Mouse (Mus musculus): ENCODE results near the gene Ifna15. TPM values are rescaled to one million over a fixed set of nuclear protein-coding genes. Genes with fewer than 3 reads are reported as not detected.

Gene Ifna15
- polyA plus RNA-seq, 1 experiment from 2014 or later: not detected

DNA sequence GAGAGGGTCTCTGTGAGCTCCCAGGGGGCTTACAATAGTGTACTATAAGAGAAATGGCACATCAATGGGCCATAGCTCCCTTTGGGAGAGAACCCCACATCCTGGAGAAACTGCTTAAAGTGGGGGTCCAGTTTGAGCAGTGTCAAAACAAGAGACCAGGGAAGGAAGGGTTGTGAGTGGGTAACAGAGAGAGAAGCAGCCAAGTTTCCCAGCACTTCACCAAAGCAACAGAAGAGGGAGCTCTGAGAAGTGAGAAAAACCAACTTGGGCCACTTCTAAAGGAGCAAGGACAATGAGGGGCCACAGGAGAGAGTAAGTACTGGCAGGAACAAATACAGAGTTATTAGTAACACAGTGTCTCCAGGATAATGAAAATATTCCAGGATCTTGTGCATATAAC is 34.8 kb downstream of the Ifna15 start:
- no peak for DNase-seq (ENCODE audit: low spot score)
- H3K36me3 ChIP-seq (ENCODE audit: control insufficient read depth, insufficient read depth, low read length): no peaks in the 10 kb centered on the region
- H3K9me3 ChIP-seq (ENCODE audit: control insufficient read depth, low read length): no peaks in the 10 kb centered on the region
- ATAC-seq (replicated peaks; ENCODE audit: low FRiP score, low TSS enrichment, low read depth): no peak
- no peak overlapping the region for H3K9ac ChIP-seq (ENCODE audit: low read length)
- no peak overlapping the region for H3K4me3 ChIP-seq (ENCODE audit: low read depth, low read length)
- H3K27me3 ChIP-seq (replicated peaks; ENCODE audit: control insufficient read depth, insufficient read depth, low read length): no peaks in the 10 kb centered on the region
- H3K4me1 ChIP-seq (replicated peaks; ENCODE audit: control insufficient read depth, insufficient read depth, low read length): no peaks in the 10 kb centered on the region
- H3K27ac ChIP-seq (ENCODE audit: low read depth): no peak overlapping the region
- H3K4me2 ChIP-seq (ENCODE audit: low read length): no peak overlapping the region

DNA sequence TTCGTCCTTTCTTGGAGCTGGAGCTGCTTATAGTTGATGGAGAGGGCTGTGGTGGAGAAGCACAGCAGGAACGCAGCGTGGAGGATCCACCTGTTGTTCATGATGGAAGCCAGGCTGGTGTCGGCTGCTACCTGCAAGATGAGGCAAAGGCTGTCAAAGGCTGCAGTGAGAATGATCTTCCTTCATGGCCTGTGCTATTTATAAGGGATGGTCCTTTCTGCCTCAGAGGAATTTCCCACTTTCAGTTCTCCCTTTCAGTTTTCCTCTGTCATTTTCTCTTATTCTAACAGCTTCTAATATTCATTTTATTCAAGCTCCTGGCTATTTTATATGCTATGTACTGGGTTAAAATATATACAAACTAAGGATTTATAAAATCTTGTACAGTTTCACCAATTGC is 35.4 kb downstream of the Ifna15 start, which contains the start of gene Ifnb1:
Ifnb1 (minus strand) TSS at position 101 of the 400 bp plus-strand sequence.
- Histone ChIP-seq H3K27ac (ENCODE audit: low read depth) (no peak within 1 kb of the TSS), H3K4me1 (replicated peaks; ENCODE audit: control insufficient read depth, insufficient read depth, low read length) (no peaks in the 10 kb centered on the region), H3K27me3 (replicated peaks; ENCODE audit: control insufficient read depth, insufficient read depth, low read length) (no peaks in the 10 kb centered on the region), H3K4me3 (ENCODE audit: low read depth, low read length) (no peak within 1 kb of the TSS), H3K4me2 (ENCODE audit: low read length) (no peak within 1 kb of the TSS), H3K9me3 (ENCODE audit: control insufficient read depth, low read length) (no peaks in the 10 kb centered on the region), H3K36me3 (ENCODE audit: control insufficient read depth, insufficient read depth, low read length) (no peaks in the 10 kb centered on the region), H3K9ac (ENCODE audit: low read length) (no peak within 1 kb of the TSS)
- DNase-seq (ENCODE audit: low spot score) (no peak), ATAC-seq (replicated peaks; ENCODE audit: low FRiP score, low TSS enrichment, low read depth) (no peak)
- 74% methylated on average over 4 of the region's 4 CpGs for WGBS

DNA sequence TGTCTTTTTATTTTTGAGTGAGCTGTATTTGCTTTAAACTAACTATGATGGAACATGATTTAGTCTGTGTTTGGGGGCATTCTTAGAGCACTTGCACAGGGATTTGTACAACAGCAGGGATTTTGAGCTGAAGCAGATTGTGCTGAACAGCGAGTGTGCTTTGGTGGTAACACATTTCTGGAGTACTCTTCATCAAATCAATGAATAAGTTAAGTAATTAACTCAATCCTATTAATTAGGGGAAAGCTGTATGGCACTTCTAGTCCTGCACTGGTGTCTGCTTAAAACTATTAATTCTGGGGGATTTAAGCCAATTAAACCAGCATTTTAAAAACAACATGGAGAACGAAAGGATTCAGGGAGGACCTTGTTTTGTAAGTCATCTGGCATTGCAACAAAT is 40.1 kb downstream of the Ifna15 start:
- no peaks in the 10 kb centered on the region for H3K36me3 ChIP-seq (ENCODE audit: control insufficient read depth, insufficient read depth, low read length)
- H3K4me3 ChIP-seq (ENCODE audit: low read depth, low read length): no peak overlapping the region
- no peak overlapping the region for H3K9ac ChIP-seq (ENCODE audit: low read length)
- no peak overlapping the region for H3K4me2 ChIP-seq (ENCODE audit: low read length)
- no peaks in the 10 kb centered on the region for H3K9me3 ChIP-seq (ENCODE audit: control insufficient read depth, low read length)
- no peak for ATAC-seq (replicated peaks; ENCODE audit: low FRiP score, low TSS enrichment, low read depth)
- whole genome bisulfite sequencing: 81% methylated on average over 2 of the region's 2 CpGs
- no peaks in the 10 kb centered on the region for H3K4me1 ChIP-seq (replicated peaks; ENCODE audit: control insufficient read depth, insufficient read depth, low read length)
- H3K27me3 ChIP-seq (replicated peaks; ENCODE audit: control insufficient read depth, insufficient read depth, low read length): no peaks in the 10 kb centered on the region
- no peak overlapping the region for H3K27ac ChIP-seq (ENCODE audit: low read depth)
- DNase-seq (ENCODE audit: low spot score): no peak

DNA sequence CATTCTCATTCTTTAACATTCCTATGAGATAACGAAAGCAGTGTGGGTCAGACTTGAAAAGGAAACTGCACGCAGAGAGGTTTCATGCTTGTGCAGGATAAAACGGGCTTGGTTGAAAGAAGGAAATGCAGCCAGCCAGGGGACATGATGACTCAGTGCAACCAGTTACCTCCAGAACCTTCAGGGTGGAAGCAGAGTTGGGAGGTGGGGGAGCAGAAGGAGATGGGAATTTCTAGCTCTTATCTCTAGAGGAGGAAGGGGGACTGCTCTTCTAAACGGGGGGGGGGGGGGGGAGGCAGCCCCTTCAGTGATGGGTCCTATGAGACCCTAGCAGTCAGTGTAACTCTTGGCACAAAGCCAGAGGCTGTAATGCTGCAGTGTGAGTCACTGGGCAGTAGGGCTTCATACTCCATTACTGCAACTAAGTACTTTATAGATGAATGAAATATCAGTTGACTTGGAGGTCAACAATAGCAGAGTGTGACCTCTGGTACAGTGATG is 42.3 kb downstream of the Ifna15 start:
- H3K27me3 ChIP-seq (replicated peaks; ENCODE audit: control insufficient read depth, insufficient read depth, low read length): no peaks in the 10 kb centered on the region
- 0 out of 2 replicates have a peak overlapping the region, but pooled peaks have one; percentile 27 for H3K27ac ChIP-seq (ENCODE audit: low read depth)
- H3K4me3 ChIP-seq (ENCODE audit: low read depth, low read length): no peak overlapping the region
- no peaks in the 10 kb centered on the region for H3K9me3 ChIP-seq (ENCODE audit: control insufficient read depth, low read length)
- H3K9ac ChIP-seq (ENCODE audit: low read length): no peak overlapping the region
- WGBS: 25% methylated on average over 4 of the region's 4 CpGs
- H3K4me1 ChIP-seq (replicated peaks; ENCODE audit: control insufficient read depth, insufficient read depth, low read length): no peaks in the 10 kb centered on the region
- H3K36me3 ChIP-seq (ENCODE audit: control insufficient read depth, insufficient read depth, low read length): no peaks in the 10 kb centered on the region
- ATAC-seq (replicated peaks; ENCODE audit: low FRiP score, low TSS enrichment, low read depth) (peak; percentile 75), DNase-seq (ENCODE audit: low spot score) (peak; percentile 57)
- H3K4me2 ChIP-seq (ENCODE audit: low read length): peak overlapping the region; percentile 20

DNA sequence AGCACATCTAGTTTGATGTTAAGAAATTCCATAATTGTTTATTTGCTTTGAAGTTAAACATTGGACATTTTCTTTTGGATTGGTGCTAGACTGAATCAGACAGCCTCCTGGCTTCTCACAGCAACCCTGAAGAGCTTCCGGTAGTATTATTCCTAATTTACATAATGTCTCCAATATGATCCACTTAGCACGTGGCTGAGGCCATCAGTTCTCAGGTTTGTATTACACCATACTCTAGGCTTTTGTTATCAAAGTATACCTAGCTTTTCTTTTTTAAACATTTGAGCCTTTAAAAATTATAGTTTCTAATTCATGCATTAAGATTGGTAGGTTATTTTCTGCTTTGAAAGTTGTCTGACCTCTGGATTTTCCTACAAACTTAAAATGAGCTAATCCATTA is 42.8 kb downstream of the Ifna15 start:
- Histone ChIP-seq H3K27me3 (replicated peaks; ENCODE audit: control insufficient read depth, insufficient read depth, low read length) (no peaks in the 10 kb centered on the region), H3K36me3 (ENCODE audit: control insufficient read depth, insufficient read depth, low read length) (no peaks in the 10 kb centered on the region), H3K9ac (ENCODE audit: low read length) (no peak overlapping the region), H3K9me3 (ENCODE audit: control insufficient read depth, low read length) (no peaks in the 10 kb centered on the region), H3K4me2 (ENCODE audit: low read length) (peak overlapping the region; percentile 20), H3K27ac (ENCODE audit: low read depth) (0 out of 2 replicates have a peak overlapping the region, but pooled peaks have one; percentile 27), H3K4me3 (ENCODE audit: low read depth, low read length) (no peak overlapping the region), H3K4me1 (replicated peaks; ENCODE audit: control insufficient read depth, insufficient read depth, low read length) (no peaks in the 10 kb centered on the region)
- WGBS: 60% methylated on average over 2 of the region's 2 CpGs
- no peak for ATAC-seq (replicated peaks; ENCODE audit: low FRiP score, low TSS enrichment, low read depth)
- DNase-seq (ENCODE audit: low spot score): no peak

DNA sequence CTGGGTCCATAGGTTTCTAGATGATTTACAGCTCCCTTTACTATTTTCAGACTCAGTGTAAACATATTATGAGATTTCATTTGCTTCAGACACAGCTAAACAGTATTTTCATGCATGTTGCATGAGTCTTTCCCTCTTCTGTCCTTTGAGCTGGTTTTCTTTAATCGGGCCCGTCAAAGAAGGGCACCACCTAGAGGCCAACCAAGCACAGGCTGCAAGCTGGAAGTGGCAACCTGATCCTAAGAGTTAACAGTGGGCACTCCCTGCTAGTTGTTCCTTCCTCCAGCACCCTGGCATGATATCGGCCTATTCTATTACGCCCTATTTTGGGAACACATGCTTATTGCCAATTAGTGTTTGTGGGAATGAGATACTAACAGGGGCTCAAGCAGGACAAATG is 43.6 kb downstream of the Ifna15 start:
- Histone ChIP-seq H3K9ac (ENCODE audit: low read length) (no peak overlapping the region), H3K4me2 (ENCODE audit: low read length) (no peak overlapping the region), H3K27ac (ENCODE audit: low read depth) (no peak overlapping the region), H3K36me3 (ENCODE audit: control insufficient read depth, insufficient read depth, low read length) (no peaks in the 10 kb centered on the region), H3K27me3 (replicated peaks; ENCODE audit: control insufficient read depth, insufficient read depth, low read length) (no peaks in the 10 kb centered on the region), H3K4me3 (ENCODE audit: low read depth, low read length) (no peak overlapping the region), H3K4me1 (replicated peaks; ENCODE audit: control insufficient read depth, insufficient read depth, low read length) (no peaks in the 10 kb centered on the region), H3K9me3 (ENCODE audit: control insufficient read depth, low read length) (no peaks in the 10 kb centered on the region)
- no peak for DNase-seq (ENCODE audit: low spot score)
- no peak for ATAC-seq (replicated peaks; ENCODE audit: low FRiP score, low TSS enrichment, low read depth)
- WGBS: 46% methylated on average over 4 of the region's 4 CpGs

DNA sequence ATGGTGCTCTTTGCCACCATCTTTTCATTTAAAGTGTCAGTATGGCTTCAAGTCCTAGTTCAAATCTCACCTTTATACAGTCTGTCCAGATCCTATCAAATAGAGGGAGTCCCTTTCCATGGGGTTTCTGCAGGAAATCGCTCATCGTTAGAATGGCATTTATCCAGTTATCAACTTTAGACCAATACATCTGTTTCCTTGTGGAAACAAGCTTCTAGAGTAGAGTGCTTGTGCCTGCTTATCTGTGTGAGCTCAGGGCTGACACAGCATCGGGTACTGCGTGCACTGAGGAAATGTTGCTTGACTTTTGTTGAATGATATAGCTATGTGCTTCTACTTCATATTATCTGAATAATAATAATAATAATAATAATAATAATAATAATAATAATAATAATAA is 44.3 kb downstream of the Ifna15 start:
- Histone ChIP-seq H3K4me3 (ENCODE audit: low read depth, low read length) (no peak overlapping the region), H3K9me3 (ENCODE audit: control insufficient read depth, low read length) (no peaks in the 10 kb centered on the region), H3K4me1 (replicated peaks; ENCODE audit: control insufficient read depth, insufficient read depth, low read length) (no peaks in the 10 kb centered on the region), H3K27me3 (replicated peaks; ENCODE audit: control insufficient read depth, insufficient read depth, low read length) (no peaks in the 10 kb centered on the region), H3K36me3 (ENCODE audit: control insufficient read depth, insufficient read depth, low read length) (no peaks in the 10 kb centered on the region), H3K4me2 (ENCODE audit: low read length) (no peak overlapping the region), H3K9ac (ENCODE audit: low read length) (no peak overlapping the region), H3K27ac (ENCODE audit: low read depth) (no peak overlapping the region)
- WGBS: 94% methylated on average over 4 of the region's 4 CpGs
- ATAC-seq (replicated peaks; ENCODE audit: low FRiP score, low TSS enrichment, low read depth) (no peak), DNase-seq (ENCODE audit: low spot score) (no peak)

Other genes with a start within 250 kb of the Ifna15 start
- gene Hacd4, start 119.3 kb downstream of the Ifna15 start, polyA plus RNA-seq (2014; fragmentation: Nextera tagmentation; extraction: Ambion mirVana): 16.7 and 19.4 TPM in 2 replicates
- not detected in 2 replicates for gene Ifnb1, start 35.5 kb downstream of the Ifna15 start, polyA plus RNA-seq (2014; fragmentation: Nextera tagmentation; extraction: Ambion mirVana)
- not detected in 2 replicates for gene Ifna14, start 13.6 kb upstream of the Ifna15 start, polyA plus RNA-seq (2014; fragmentation: Nextera tagmentation; extraction: Ambion mirVana)
- gene Ifna9, start 34.1 kb upstream of the Ifna15 start, polyA plus RNA-seq (2014; fragmentation: Nextera tagmentation; extraction: Ambion mirVana): not detected in 2 replicates
- gene Ifna12, start 45.1 kb upstream of the Ifna15 start, polyA plus RNA-seq (2014; fragmentation: Nextera tagmentation; extraction: Ambion mirVana): not detected in 2 replicates
- not detected in 2 replicates for gene C87499, start 76.2 kb upstream of the Ifna15 start, polyA plus RNA-seq (2014; fragmentation: Nextera tagmentation; extraction: Ambion mirVana)
- gene Ifna13, start 86.2 kb upstream of the Ifna15 start, polyA plus RNA-seq (2014; fragmentation: Nextera tagmentation; extraction: Ambion mirVana): not detected in 2 replicates
- not detected in 2 replicates for gene Ifna16, start 118.7 kb upstream of the Ifna15 start, polyA plus RNA-seq (2014; fragmentation: Nextera tagmentation; extraction: Ambion mirVana)
- gene Ifna2, start 125.7 kb upstream of the Ifna15 start, polyA plus RNA-seq (2014; fragmentation: Nextera tagmentation; extraction: Ambion mirVana): not detected in 2 replicates
- gene Ifnab, start 133.1 kb upstream of the Ifna15 start, polyA plus RNA-seq (2014; fragmentation: Nextera tagmentation; extraction: Ambion mirVana): not detected in 2 replicates
- 0.70 and 1.2 TPM in 2 replicates for gene Gm26566, start 163.6 kb upstream of the Ifna15 start, polyA plus RNA-seq (2014; fragmentation: Nextera tagmentation; extraction: Ambion mirVana)
- gene Klhl9, start 164.2 kb upstream of the Ifna15 start, polyA plus RNA-seq (2014; fragmentation: Nextera tagmentation; extraction: Ambion mirVana): 97.9 and 106 TPM in 2 replicates
- gene Gm13271, start 196.6 kb upstream of the Ifna15 start, polyA plus RNA-seq (2014; fragmentation: Nextera tagmentation; extraction: Ambion mirVana): not detected in 2 replicates
- gene Gm13283, start 201.9 kb upstream of the Ifna15 start, polyA plus RNA-seq (2014; fragmentation: Nextera tagmentation; extraction: Ambion mirVana): 0.22 TPM in 1 of 2 replicates, not detected in the other
- gene Gm13290, start 215.6 kb upstream of the Ifna15 start, polyA plus RNA-seq (2014; fragmentation: Nextera tagmentation; extraction: Ambion mirVana): not detected in 2 replicates
- not detected in 2 replicates for gene Gm13289, start 218.7 kb upstream of the Ifna15 start, polyA plus RNA-seq (2014; fragmentation: Nextera tagmentation; extraction: Ambion mirVana)
- 0.23 TPM in 1 of 2 replicates, not detected in the other for gene Gm13272, start 221.6 kb upstream of the Ifna15 start, polyA plus RNA-seq (2014; fragmentation: Nextera tagmentation; extraction: Ambion mirVana)
- 0.28 TPM in 1 of 2 replicates, not detected in the other for gene Ifnz, start 223.9 kb upstream of the Ifna15 start, polyA plus RNA-seq (2014; fragmentation: Nextera tagmentation; extraction: Ambion mirVana)
- gene Gm13276, start 227.5 kb upstream of the Ifna15 start, polyA plus RNA-seq (2014; fragmentation: Nextera tagmentation; extraction: Ambion mirVana): 0.48 TPM in 1 of 2 replicates, not detected in the other
- not detected in 2 replicates for gene Gm13277, start 230.4 kb upstream of the Ifna15 start, polyA plus RNA-seq (2014; fragmentation: Nextera tagmentation; extraction: Ambion mirVana)
- gene Gm13278, start 233.3 kb upstream of the Ifna15 start, polyA plus RNA-seq (2014; fragmentation: Nextera tagmentation; extraction: Ambion mirVana): not detected in 2 replicates
- not detected in 2 replicates for gene Gm13275, start 236.2 kb upstream of the Ifna15 start, polyA plus RNA-seq (2014; fragmentation: Nextera tagmentation; extraction: Ambion mirVana)
- gene Gm13279, start 239.2 kb upstream of the Ifna15 start, polyA plus RNA-seq (2014; fragmentation: Nextera tagmentation; extraction: Ambion mirVana): not detected in 2 replicates
- 0.59 and 1.1 TPM in 2 replicates for gene Gm13285, start 241.4 kb upstream of the Ifna15 start, polyA plus RNA-seq (2014; fragmentation: Nextera tagmentation; extraction: Ambion mirVana)
- gene Gm13287, start 245.0 kb upstream of the Ifna15 start, polyA plus RNA-seq (2014; fragmentation: Nextera tagmentation; extraction: Ambion mirVana): not detected in 2 replicates
- not detected in 2 replicates for gene Gm13288, start 247.3 kb upstream of the Ifna15 start, polyA plus RNA-seq (2014; fragmentation: Nextera tagmentation; extraction: Ambion mirVana)